Mouse (Mus musculus) limb, embryonic 11.5 days (tissue): ENCODE measurements around the gene Lypd8. TPM values are rescaled to one million over a fixed set of nuclear protein-coding genes. Genes with fewer than 3 reads are reported as not detected.
"Not testable (repeated sequence)": the region's sequence is repeated elsewhere in the genome, so short reads cannot be mapped to it uniquely, and the experiment has no call there.

Source experiments
- ATAC-seq: fragments of 200-750 bp; cut with Nextera tagmentation; 2 replicates; pipeline ENCODE4 v1.8.0; 2017; ENCODE audit warnings: low read depth; ENCODE audit not compliant: insufficient number of reproducible peaks, low FRiP score, low TSS enrichment
- DNase-seq: peaks from one replicate; pipeline ENCODE4 v3.0.0-alpha.2; 2015; ENCODE audit warnings: low spot score
- H3K27ac ChIP-seq: fragments of 300-500 bp; sonication (generic); replicated peaks from 2 replicates; pipeline ENCODE4 v1.5.1; 2014; ENCODE audit warnings: low read depth, mild to moderate bottlenecking, low read length
- H3K27me3 ChIP-seq: fragments of 300-500 bp; sonication (generic); 2 replicates; pipeline ENCODE4 v1.6.1; 2014; ENCODE audit warnings: mild to moderate bottlenecking, low read length, mixed read lengths; ENCODE audit not compliant: control insufficient read depth, insufficient read depth
- H3K36me3 ChIP-seq: fragments of 300-500 bp; sonication (generic); 2 replicates; pipeline ENCODE4 v1.6.1; 2014; ENCODE audit warnings: mild to moderate bottlenecking, low read length, moderate library complexity, mixed read lengths; ENCODE audit not compliant: control insufficient read depth, insufficient read depth
- H3K4me1 ChIP-seq: fragments of 300-500 bp; sonication (generic); 2 replicates; pipeline ENCODE4 v1.6.1; 2014; ENCODE audit warnings: low read length, mixed read lengths; ENCODE audit not compliant: control insufficient read depth, insufficient read depth
- H3K4me2 ChIP-seq: fragments of 300-500 bp; sonication (generic); 2 replicates; pipeline ENCODE4 v1.6.1; 2014; ENCODE audit warnings: low read depth, mild to moderate bottlenecking, moderate library complexity; ENCODE audit not compliant: severe bottlenecking
- H3K4me3 ChIP-seq: fragments of 300-500 bp; sonication (generic); 2 replicates; pipeline ENCODE4 v1.5.1; 2014; ENCODE audit warnings: low read depth, low read length
- H3K9ac ChIP-seq: fragments of 300-500 bp; sonication (generic); 2 replicates; pipeline ENCODE4 v1.6.1; 2014; ENCODE audit warnings: mild to moderate bottlenecking, low read length
- H3K9me3 ChIP-seq: fragments of 300-500 bp; sonication (generic); 2 replicates; pipeline ENCODE4 v1.6.1; 2016; ENCODE audit warnings: low read length; ENCODE audit not compliant: control insufficient read depth
- WGBS: fragments of 180-500 bp; shearing (Covaris S2); extraction: QIAGEN DNeasy Blood & Tissue Kit; methylation state at CpG from one replicate; pipeline ENCODE4 v1.1.7; 2014; 5-methylcytosine and 5-hydroxymethylcytosine counted together
- polyA plus RNA-seq: library from polyadenylated mRNA; unstranded; fragments of >200 nt; fragmentation: Nextera tagmentation; extraction: Ambion mirVana; gene quantifications from 2 replicates; pipeline ENCODE4 v1.2.1, GENCODE M21; 2014

Lypd8 gene
- polyA plus RNA-seq, 1 experiment from 2014 or later, result not detected

GRCm38 (mm10) chr11:58351179-58351578 is 27.7 kb upstream of the Lypd8 start:
- Histone ChIP-seq H3K27ac (no peak overlapping the region), H3K9ac (no peak overlapping the region), H3K4me1 (no peaks in the 10 kb centered on the region), H3K27me3 (no peaks in the 10 kb centered on the region), H3K4me3 (no peak overlapping the region), H3K36me3 (peaks cover 9% of the 10 kb centered on the region), H3K9me3 (no peaks in the 10 kb centered on the region), H3K4me2 (no peak overlapping the region)
- DNase-seq, result no peak
- WGBS, result 89% methylated on average over 5 of the region's 5 CpGs
- no peak for ATAC-seq

GRCm38 (mm10) chr11:58352681-58353548 is 25.9 kb upstream of the Lypd8 start:
- Histone ChIP-seq H3K4me1 (no peaks in the 10 kb centered on the region), H3K27ac (no peak overlapping the region), H3K9me3 (no peaks in the 10 kb centered on the region), H3K27me3 (no peaks in the 10 kb centered on the region), H3K4me3 (no peak overlapping the region), H3K9ac (no peak overlapping the region), H3K4me2 (no peak overlapping the region), H3K36me3 (peaks cover 2% of the 10 kb centered on the region; the same call in 1 of the 2 replicates)
- 63% methylated on average over 7 of the region's 7 CpGs for WGBS
- ATAC-seq (no peak), DNase-seq (peak; percentile 38)

GRCm38 (mm10) chr11:58353709-58354108 is 25.1 kb upstream of the Lypd8 start:
- DNase-seq (no peak), ATAC-seq (no peak)

GRCm38 (mm10) chr11:58354476-58354875 is 24.4 kb upstream of the Lypd8 start:
- no peak for DNase-seq
- Histone ChIP-seq H3K9ac (no peak overlapping the region), H3K9me3 (no peaks in the 10 kb centered on the region), H3K4me2 (no peak overlapping the region), H3K36me3 (no peaks in the 10 kb centered on the region), H3K27ac (no peak overlapping the region), H3K4me3 (no peak overlapping the region), H3K27me3 (no peaks in the 10 kb centered on the region), H3K4me1 (no peaks in the 10 kb centered on the region)
- no peak for ATAC-seq
- WGBS, result 75% methylated on average over 10 of the region's 10 CpGs

More at GRCm38 (mm10) chr11:58353709-58354108, 25.1 kb upstream of the Lypd8 start:
- Histone ChIP-seq H3K4me1 (no peaks in the 10 kb centered on the region), H3K9ac (no peak overlapping the region), H3K36me3 (no peaks in the 10 kb centered on the region), H3K9me3 (no peaks in the 10 kb centered on the region), H3K27me3 (no peaks in the 10 kb centered on the region), H3K4me2 (no peak overlapping the region), H3K27ac (no peak overlapping the region), H3K4me3 (no peak overlapping the region)
- WGBS, result 75% methylated on average over 3 of the region's 3 CpGs

GRCm38 (mm10) chr11:58354927-58355326 is 23.9 kb upstream of the Lypd8 start:
- no peaks in the 10 kb centered on the region for H3K9me3 ChIP-seq
- WGBS, result 82% methylated on average over 3 of the region's 3 CpGs
- ATAC-seq, result no peak

GRCm38 (mm10) chr11:58357042-58357441 is 21.8 kb upstream of the Lypd8 start:
- ATAC-seq (no peak), DNase-seq (no peak)
- no peaks in the 10 kb centered on the region for H3K9me3 ChIP-seq
- H3K9ac ChIP-seq, result no peak overlapping the region
- no peak overlapping the region for H3K4me3 ChIP-seq
- H3K27ac ChIP-seq, result no peak overlapping the region
- H3K4me1 ChIP-seq, result no peaks in the 10 kb centered on the region
- H3K36me3 ChIP-seq, result no peaks in the 10 kb centered on the region
- 95% methylated on average over 3 of the region's 3 CpGs for WGBS
- H3K27me3 ChIP-seq, result no peaks in the 10 kb centered on the region
- no peak overlapping the region for H3K4me2 ChIP-seq

More at GRCm38 (mm10) chr11:58354927-58355326, 23.9 kb upstream of the Lypd8 start:
- Histone ChIP-seq H3K36me3 (no peaks in the 10 kb centered on the region), H3K4me2 (no peak overlapping the region), H3K4me3 (no peak overlapping the region), H3K9ac (no peak overlapping the region), H3K27me3 (no peaks in the 10 kb centered on the region), H3K4me1 (no peaks in the 10 kb centered on the region), H3K27ac (no peak overlapping the region)
- DNase-seq, result no peak

GRCm38 (mm10) chr11:58357844-58358534 is 20.9 kb upstream of the Lypd8 start:
- Histone ChIP-seq H3K9ac (no peak overlapping the region), H3K9me3 (no peaks in the 10 kb centered on the region), H3K4me3 (no peak overlapping the region), H3K4me1 (no peaks in the 10 kb centered on the region), H3K27me3 (no peaks in the 10 kb centered on the region), H3K4me2 (no peak overlapping the region), H3K27ac (no peak overlapping the region), H3K36me3 (no peaks in the 10 kb centered on the region)
- WGBS, result 88% methylated on average over 6 of the region's 6 CpGs
- DNase-seq (no peak), ATAC-seq (no peak)

GRCm38 (mm10) chr11:58362562-58362961 is 16.3 kb upstream of the Lypd8 start:
- H3K27ac ChIP-seq, H3K4me1 ChIP-seq, H3K9ac ChIP-seq, H3K36me3 ChIP-seq, DNase-seq, ATAC-seq, H3K4me2 ChIP-seq, H3K4me3 ChIP-seq, H3K27me3 ChIP-seq, H3K9me3 ChIP-seq: not testable (repeated sequence)
- WGBS, result no CpG with 5 or more reads among the region's 6 CpGs
